Mouse (Mus musculus) testis, adult 2 months (tissue): Measurements from ENCODE around the gene Rab37.

ENCODE experiments used
- CTCF ChIP-seq: fragments of 200-500 bp; IDR thresholded peaks from 2 replicates; pipeline ENCODE4 v1.5.1; 2012; ENCODE audit warnings: low read depth, mild to moderate bottlenecking, inconsistent platforms, low read length, moderate library complexity; ENCODE audit not compliant: control insufficient read depth, insufficient read depth, insufficient replicate concordance
- POLR2A ChIP-seq: fragments of 200-500 bp; IDR thresholded peaks from 2 replicates; pipeline ENCODE4 v1.6.1; 2012; ENCODE audit warnings: low read depth, mild to moderate bottlenecking, inconsistent platforms, low read length, moderate library complexity; ENCODE audit not compliant: control insufficient read depth

DNA sequence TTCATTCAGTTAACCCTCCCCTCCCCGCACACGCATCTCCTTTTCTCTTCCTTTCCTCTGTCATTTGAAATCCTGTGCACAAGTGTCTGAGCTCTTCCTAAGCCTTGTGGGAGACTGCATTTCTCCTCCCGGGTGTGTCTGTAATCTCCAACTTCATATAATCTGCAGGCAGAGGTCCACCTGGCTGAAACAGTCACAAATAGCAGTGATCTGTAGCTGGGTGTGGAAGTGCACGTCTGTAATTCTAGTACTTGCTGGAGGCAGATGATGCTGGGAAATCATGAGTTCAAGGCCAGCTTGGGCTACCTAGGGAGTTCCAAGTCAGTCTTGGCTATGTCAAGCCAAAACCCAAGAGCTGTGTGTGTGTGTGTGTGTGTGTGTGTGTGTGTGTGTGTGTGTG lies 909 bp downstream of the Rab37 start:
- TF ChIP-seq POLR2A (no peak), CTCF (no peak)
